11 mouse cellular contexts compared by ENCODE assay signal in genomic region chr5:111179651-111180050, GRCm38 (mm10).
A peak's percentile ranks its signal among the peaks of the same experiment; 100 is the strongest.
DNase-seq lines count a peak whose midpoint lies in the region; ATAC-seq lines count a peak whose summit lies in the region.
"Had no signal": no experiment of that assay in that cellular context is flagged by ENCODE, and none has a peak within 500 bp of the region (broad histone marks: within the 10 kb centered on the region; RNA-seq: fewer than 3 reads in every experiment).

No protein-coding gene starts in this region.

- H3K27ac ChIP-seq in heart, embryonic 12.5 days (ENCODE audit: poor library complexity, severe bottlenecking) = no peak overlapping the region
- H3K27ac ChIP-seq in heart, embryonic 10.5 days = no peak overlapping the region
- peak overlapping the region; percentile 5; the same call in 1 of the 2 replicates for H3K27ac ChIP-seq in neural tube, embryonic 11.5 days (ENCODE audit: low read depth, low read length)
- no peak overlapping the region for H3K27ac ChIP-seq in midbrain, embryonic 11.5 days (ENCODE audit: low read depth, low read length)
- H3K27ac ChIP-seq: heart, embryonic 15.5 days had no signal

- DNase-seq in heart, embryonic 10.5 days (ENCODE audit: low spot score) = no peak
- DNase-seq in neural tube, embryonic 11.5 days (ENCODE audit: low spot score) = no peak
- no peak for DNase-seq in neural tube, embryonic 10.5 days (ENCODE audit: extremely low spot score, low spot score)
- no peak for DNase-seq in midbrain, embryonic 11.5 days (ENCODE audit: low spot score, missing footprints)
- no peak for DNase-seq in cerebellum, adult 18-20 months
- DNase-seq in spleen, adult 12 weeks (ENCODE audit: low spot score) = no peak
- DNase-seq in left cerebral cortex, postnatal 14 days (ENCODE audit: low spot score in 2 of 2) = no peak

- WGBS in heart, embryonic 12.5 days = 82% methylated on average over 7 of the region's 7 CpGs
- WGBS in heart, embryonic 10.5 days = 82% methylated on average over 7 of the region's 7 CpGs
- WGBS in neural tube, embryonic 11.5 days = 63% methylated on average over 7 of the region's 7 CpGs
- WGBS in midbrain, embryonic 11.5 days = 74% methylated on average over 7 of the region's 7 CpGs

- no peaks in the 10 kb centered on the region for H3K9me3 ChIP-seq in heart, embryonic 12.5 days (replicated peaks)
- H3K9me3 ChIP-seq in heart, embryonic 10.5 days = no peaks in the 10 kb centered on the region
- H3K9me3 ChIP-seq in neural tube, embryonic 11.5 days (ENCODE audit: control insufficient read depth, low read length) = no peaks in the 10 kb centered on the region
- H3K9me3 ChIP-seq in midbrain, embryonic 11.5 days (ENCODE audit: control insufficient read depth, low read length) = no peaks in the 10 kb centered on the region
- H3K9me3 ChIP-seq: heart, embryonic 15.5 days had no signal

- 0 out of 2 replicates have a peak overlapping the region, but pooled peaks have one; percentile 13 for H3K9ac ChIP-seq in heart, embryonic 12.5 days
- H3K9ac ChIP-seq in neural tube, embryonic 11.5 days (ENCODE audit: low read length) = no peak overlapping the region
- H3K9ac ChIP-seq in midbrain, embryonic 11.5 days (ENCODE audit: low read length) = 0 out of 2 replicates have a peak overlapping the region, but pooled peaks have one; percentile 16
- H3K9ac ChIP-seq: heart, embryonic 15.5 days; liver, postnatal 0 days had no signal

- peaks cover 8% of the 10 kb centered on the region for H3K27me3 ChIP-seq in heart, embryonic 12.5 days (replicated peaks)
- H3K27me3 ChIP-seq in heart, embryonic 10.5 days (ENCODE audit: insufficient read depth, poor library complexity, severe bottlenecking) = peaks cover 22% of the 10 kb centered on the region; the same call in 1 of the 2 replicates
- H3K27me3 ChIP-seq in neural tube, embryonic 11.5 days (ENCODE audit: control insufficient read depth, insufficient read depth, low read length) = no peaks in the 10 kb centered on the region
- H3K27me3 ChIP-seq in midbrain, embryonic 11.5 days (ENCODE audit: control insufficient read depth, insufficient read depth, low read length) = no peaks in the 10 kb centered on the region
- H3K27me3 ChIP-seq: heart, embryonic 15.5 days; Patski had no signal

- peaks cover 24% of the 10 kb centered on the region for H3K4me1 ChIP-seq in heart, embryonic 12.5 days (replicated peaks)
- H3K4me1 ChIP-seq in heart, embryonic 10.5 days = peaks cover 33% of the 10 kb centered on the region
- peaks cover 47% of the 10 kb centered on the region for H3K4me1 ChIP-seq in neural tube, embryonic 11.5 days (ENCODE audit: control insufficient read depth, insufficient read depth, low read length)
- H3K4me1 ChIP-seq in midbrain, embryonic 11.5 days (ENCODE audit: control insufficient read depth, insufficient read depth, low read length) = peaks cover 15% of the 10 kb centered on the region

- intact Hi-C loops in left cerebral cortex, postnatal 14 days (cut with DNase I) = no loop called here

- H3K4me2 ChIP-seq in heart, embryonic 12.5 days = no peak overlapping the region
- no peak overlapping the region for H3K4me2 ChIP-seq in neural tube, embryonic 11.5 days (ENCODE audit: low read depth)
- H3K4me2 ChIP-seq in midbrain, embryonic 11.5 days = no peak overlapping the region
- H3K4me2 ChIP-seq: heart, embryonic 15.5 days had no signal

- H3K36me3 ChIP-seq in heart, embryonic 12.5 days = peaks cover 6% of the 10 kb centered on the region
- peaks cover 7% of the 10 kb centered on the region; the same call in 1 of the 2 replicates for H3K36me3 ChIP-seq in heart, embryonic 10.5 days
- H3K36me3 ChIP-seq in neural tube, embryonic 11.5 days (ENCODE audit: control insufficient read depth, insufficient read depth, low read length) = no peaks in the 10 kb centered on the region
- H3K36me3 ChIP-seq in midbrain, embryonic 11.5 days (ENCODE audit: control insufficient read depth, insufficient read depth, low read length) = no peaks in the 10 kb centered on the region

- ATAC-seq in heart, embryonic 12.5 days (ENCODE audit: insufficient number of reproducible peaks, low FRiP score) = no peak
- ATAC-seq in neural tube, embryonic 11.5 days (ENCODE audit: insufficient read depth, low FRiP score, low TSS enrichment) = no peak
- no peak for ATAC-seq in midbrain, embryonic 11.5 days (ENCODE audit: low FRiP score)
- ATAC-seq: Patski had no signal

- H3K4me3 ChIP-seq in heart, embryonic 12.5 days = no peak overlapping the region
- H3K4me3 ChIP-seq in heart, embryonic 10.5 days = no peak overlapping the region
- H3K4me3 ChIP-seq in neural tube, embryonic 11.5 days (ENCODE audit: low read depth, low read length) = no peak overlapping the region
- H3K4me3 ChIP-seq in midbrain, embryonic 11.5 days (ENCODE audit: low read depth, low read length) = no peak overlapping the region
- H3K4me3 ChIP-seq: heart, embryonic 15.5 days had no signal
